Mouse (Mus musculus) lung, embryonic 16.5 days (tissue): ENCODE data around the gene Pnkd. TPM values are rescaled to one million over a fixed set of nuclear protein-coding genes. Genes with fewer than 3 reads are reported as not detected.

ENCODE experiments used
- ATAC-seq: fragments of 200-750 bp; cut with Nextera tagmentation; 2 replicates; pipeline ENCODE4 v1.8.0; 2017; ENCODE audit warnings: low read depth, mild to moderate bottlenecking, moderate library complexity
- H3K27ac ChIP-seq: fragments of 300-500 bp; sonication (generic); 2 replicates; pipeline ENCODE4 v1.5.1; 2014; ENCODE audit warnings: mild to moderate bottlenecking, control low read depth, low read length
- H3K27me3 ChIP-seq: fragments of 300-500 bp; sonication (generic); 2 replicates; pipeline ENCODE4 v1.6.1; 2014; ENCODE audit warnings: low read depth, low read length, mixed read lengths; ENCODE audit not compliant: control insufficient read depth, insufficient read depth
- H3K36me3 ChIP-seq: fragments of 300-500 bp; sonication (generic); 2 replicates; pipeline ENCODE4 v1.6.1; 2014; ENCODE audit warnings: low read length; ENCODE audit not compliant: control insufficient read depth, insufficient read depth
- H3K4me1 ChIP-seq: fragments of 300-500 bp; sonication (generic); replicated peaks from 2 replicates; pipeline ENCODE4 v1.6.1; 2014; ENCODE audit warnings: low read length, mixed read lengths; ENCODE audit not compliant: control insufficient read depth, insufficient read depth
- H3K4me2 ChIP-seq: fragments of 300-500 bp; sonication (generic); 2 replicates; pipeline ENCODE4 v1.6.1; 2014; ENCODE audit warnings: low read depth, low read length, control low read depth
- H3K4me3 ChIP-seq: fragments of 300-500 bp; sonication (generic); 2 replicates; pipeline ENCODE4 v1.5.1; 2014; ENCODE audit warnings: mild to moderate bottlenecking, low read length, control low read depth
- H3K9ac ChIP-seq: fragments of 300-500 bp; sonication (generic); 2 replicates; pipeline ENCODE4 v1.6.1; 2014; ENCODE audit warnings: low read length, control low read depth
- H3K9me3 ChIP-seq: fragments of 300-500 bp; sonication (generic); 2 replicates; pipeline ENCODE4 v1.6.1; 2016; ENCODE audit warnings: low read length; ENCODE audit not compliant: control insufficient read depth
- WGBS: fragments of 180-500 bp; shearing (Covaris S2); extraction: QIAGEN DNeasy Blood & Tissue Kit; methylation state at CpG from one replicate; pipeline ENCODE4 v1.1.7; 2014; 5-methylcytosine and 5-hydroxymethylcytosine counted together
- polyA plus RNA-seq: library from polyadenylated mRNA; unstranded; fragments of >200 nt; fragmentation: Nextera tagmentation; extraction: Ambion mirVana; gene quantifications from 2 replicates; pipeline ENCODE4 v1.2.1, GENCODE M21; 2015

Gene Pnkd
- polyA plus RNA-seq, 1 experiment from 2014 or later: 123 TPM

- Histone ChIP-seq H3K27ac (peak overlapping the region; percentile 11), H3K9me3 (no peaks in the 10 kb centered on the region), H3K36me3 (no peaks in the 10 kb centered on the region), H3K4me1 (peaks cover 73% of the 10 kb centered on the region), H3K4me2 (no peak overlapping the region), H3K27me3 (no peaks in the 10 kb centered on the region), H3K4me3 (no peak overlapping the region), H3K9ac (no peak overlapping the region)
- 74% methylated on average over 6 of the region's 6 CpGs for WGBS
- ATAC-seq: no peak
These were observed 15.8 kb downstream of the Pnkd start for GRCm38 (mm10) chr1:74300347-74301110.

DNA sequence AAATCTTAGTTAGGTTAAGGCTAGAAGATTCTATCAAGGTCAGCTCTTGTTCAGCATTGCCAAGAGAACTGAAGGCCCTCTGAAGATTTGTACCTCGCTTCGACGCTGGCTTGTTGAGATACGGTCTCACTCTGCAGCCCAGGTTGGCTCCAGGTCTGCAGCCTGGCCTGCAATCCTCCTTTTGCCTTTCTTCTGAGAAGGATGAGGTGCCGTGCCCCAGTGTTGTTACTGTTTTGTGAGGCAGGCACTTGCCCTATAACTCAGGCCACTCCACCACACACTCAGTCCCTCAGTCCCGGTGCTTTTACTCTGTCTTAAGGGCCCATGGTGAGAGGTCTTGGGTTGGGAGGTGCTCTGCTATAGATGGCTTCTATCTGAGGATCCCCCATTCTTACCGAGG lies 17.5 kb downstream of the Pnkd start:
- Histone ChIP-seq H3K4me2 (peak overlapping the region; percentile 77), H3K4me1 (peaks cover 56% of the 10 kb centered on the region)

DNA sequence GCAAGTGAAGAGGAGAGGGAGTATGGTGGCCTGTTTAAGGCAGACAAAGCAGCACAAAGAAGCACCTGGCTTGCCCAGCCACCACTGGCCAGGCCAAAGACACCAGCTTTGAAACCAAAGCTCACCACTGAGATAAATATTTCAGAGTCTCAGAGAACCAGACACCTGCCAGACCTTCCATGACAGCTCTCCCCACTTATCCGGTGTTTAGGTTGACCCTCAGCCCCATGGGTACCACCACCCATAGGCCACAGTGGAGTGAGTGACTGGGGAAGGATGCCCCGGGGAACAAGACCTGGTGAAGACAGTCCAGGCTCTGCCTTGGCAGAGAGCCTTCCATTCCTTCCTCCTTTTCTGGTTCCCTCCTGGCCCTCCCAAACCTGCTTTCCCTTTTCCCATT lies 18.1 kb downstream of the Pnkd start:
- peak overlapping the region; percentile 93 for H3K9ac ChIP-seq
- peak overlapping the region; percentile 25; the same call in 1 of the 2 replicates for H3K27ac ChIP-seq

More for the DNA sequence above, 17.5 kb downstream of the Pnkd start:
- 86% methylated on average over 7 of the region's 7 CpGs for WGBS
- Histone ChIP-seq H3K9ac (peak overlapping the region; percentile 93; the same call in 1 of the 2 replicates), H3K9me3 (no peaks in the 10 kb centered on the region), H3K27me3 (no peaks in the 10 kb centered on the region), H3K36me3 (no peaks in the 10 kb centered on the region), H3K27ac (no peak overlapping the region; the same call in 1 of the 2 replicates), H3K4me3 (no peak overlapping the region; the same call in 1 of the 2 replicates)
- ATAC-seq: no peak

DNA sequence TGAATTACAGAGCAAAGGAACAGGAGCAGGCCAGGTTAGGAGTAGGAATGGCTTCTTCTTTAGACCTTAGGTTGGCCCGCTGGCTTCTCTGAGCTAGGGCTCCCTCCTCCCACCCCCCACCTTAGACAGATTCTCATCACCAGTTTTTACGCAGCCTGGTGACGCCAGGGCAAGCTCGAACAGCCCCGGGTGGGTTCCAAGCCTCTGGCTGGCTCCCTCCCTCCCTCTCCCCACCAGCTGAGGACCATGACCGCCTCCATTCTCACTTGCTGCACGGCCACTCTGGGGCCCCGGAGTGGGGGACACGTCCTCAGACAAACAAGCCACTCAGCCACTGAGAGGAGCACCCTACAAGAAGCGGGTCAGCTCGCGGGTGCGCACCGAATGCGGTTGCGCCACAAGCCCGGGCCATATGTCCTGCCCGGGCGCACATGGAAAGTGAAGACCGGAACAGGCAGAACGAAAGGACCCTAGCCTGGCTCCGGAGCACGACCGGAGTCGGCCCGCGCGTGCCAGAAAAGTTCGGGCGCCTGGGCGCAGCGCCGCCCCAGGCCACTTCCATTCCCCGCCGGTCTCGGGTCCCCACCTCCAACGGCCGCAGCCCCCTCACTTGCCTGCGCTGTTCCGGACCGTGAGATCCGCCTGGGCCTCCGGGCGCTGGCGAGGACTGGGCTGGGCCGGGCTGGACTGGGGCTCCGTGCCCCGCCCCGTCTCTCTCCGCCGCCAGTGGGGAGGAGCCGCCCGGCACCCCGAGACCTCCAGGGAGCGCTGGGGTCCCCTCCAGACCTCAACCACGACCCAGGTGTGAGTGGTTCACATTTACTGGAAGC lies 19.0 kb downstream of the Pnkd start:
- peak; percentile 92 for ATAC-seq
- H3K4me2 ChIP-seq: peak overlapping the region; percentile 77
- no peaks in the 10 kb centered on the region for H3K36me3 ChIP-seq
- peak overlapping the region; percentile 93 for H3K9ac ChIP-seq
- no peaks in the 10 kb centered on the region for H3K27me3 ChIP-seq
- peak overlapping the region; percentile 96 for H3K27ac ChIP-seq
- H3K4me1 ChIP-seq: peaks cover 42% of the 10 kb centered on the region
- under 1% methylated on average over 56 of the region's 56 CpGs for WGBS
- H3K4me3 ChIP-seq: peak overlapping the region; percentile 84
- no peaks in the 10 kb centered on the region for H3K9me3 ChIP-seq

More for the DNA sequence above, 18.1 kb downstream of the Pnkd start:
- H3K36me3 ChIP-seq: no peaks in the 10 kb centered on the region
- H3K9me3 ChIP-seq: no peaks in the 10 kb centered on the region
- no peak for ATAC-seq
- H3K4me3 ChIP-seq: peak overlapping the region; percentile 84
- 62% methylated on average over 2 of the region's 2 CpGs for WGBS
- H3K27me3 ChIP-seq: no peaks in the 10 kb centered on the region
- peaks cover 50% of the 10 kb centered on the region for H3K4me1 ChIP-seq
- peak overlapping the region; percentile 77 for H3K4me2 ChIP-seq

GRCm38 (mm10) chr1:74304339-74304790 lies 19.6 kb downstream of the Pnkd start:
- no peaks in the 10 kb centered on the region for H3K36me3 ChIP-seq
- H3K4me1 ChIP-seq: peaks cover 36% of the 10 kb centered on the region
- no peaks in the 10 kb centered on the region for H3K27me3 ChIP-seq
- WGBS: 3% methylated on average over 12 of the region's 12 CpGs
- H3K27ac ChIP-seq: peak overlapping the region; percentile 96
- no peaks in the 10 kb centered on the region for H3K9me3 ChIP-seq
- H3K4me3 ChIP-seq: peak overlapping the region; percentile 84
- H3K4me2 ChIP-seq: peak overlapping the region; percentile 77
- H3K9ac ChIP-seq: peak overlapping the region; percentile 93
- peak; percentile 34 for ATAC-seq

DNA sequence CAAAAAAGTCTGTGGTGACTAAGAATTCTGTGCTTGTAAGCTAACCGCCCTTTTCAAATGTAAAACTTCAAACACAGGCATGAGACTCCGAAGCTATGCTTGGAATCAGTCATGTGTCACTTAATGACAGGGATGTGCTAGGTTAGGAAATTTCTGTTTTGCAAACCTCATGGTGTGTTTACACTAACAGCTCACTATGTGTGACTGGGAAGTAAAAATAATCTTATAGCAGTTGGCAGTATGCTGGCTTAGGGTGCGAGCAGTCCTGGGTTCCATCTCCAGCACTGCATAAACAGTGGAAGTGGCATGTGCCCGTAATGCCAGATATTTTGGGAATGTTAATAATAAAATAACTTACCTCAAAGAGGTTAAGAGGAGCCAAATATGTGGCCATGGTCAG lies 20.2 kb downstream of the Pnkd start:
- H3K27me3 ChIP-seq: no peaks in the 10 kb centered on the region
- no peaks in the 10 kb centered on the region for H3K36me3 ChIP-seq
- H3K4me3 ChIP-seq: no peak overlapping the region
- peak overlapping the region; percentile 50; the same call in 1 of the 2 replicates for H3K27ac ChIP-seq
- 45% methylated on average over 4 of the region's 4 CpGs for WGBS
- no peak overlapping the region for H3K9ac ChIP-seq
- ATAC-seq: peak; percentile 63
- H3K4me1 ChIP-seq: peaks cover 33% of the 10 kb centered on the region
- no peak overlapping the region for H3K4me2 ChIP-seq
- H3K9me3 ChIP-seq: no peaks in the 10 kb centered on the region

- H3K4me3 ChIP-seq: peak within 1 kb of the TSS; percentile 84
- 82% methylated on average over 2 of the region's 2 CpGs for WGBS
- no peak for ATAC-seq
- H3K27me3 ChIP-seq: no peaks in the 10 kb centered on the region
- peak within 1 kb of the TSS; percentile 93 for H3K9ac ChIP-seq
- peaks cover 30% of the 10 kb centered on the region for H3K4me1 ChIP-seq
- H3K27ac ChIP-seq: peak within 1 kb of the TSS; percentile 96
- H3K36me3 ChIP-seq: no peaks in the 10 kb centered on the region
- H3K9me3 ChIP-seq: no peaks in the 10 kb centered on the region
- H3K4me2 ChIP-seq: peak within 1 kb of the TSS; percentile 77
These were observed 20.8 kb downstream of the Pnkd start, which contains the start of gene Tmbim1 for GRCm38 (mm10) chr1:74305522-74305921. Gene Tmbim1, minus strand, starts transcription at chr1:74305622.

DNA sequence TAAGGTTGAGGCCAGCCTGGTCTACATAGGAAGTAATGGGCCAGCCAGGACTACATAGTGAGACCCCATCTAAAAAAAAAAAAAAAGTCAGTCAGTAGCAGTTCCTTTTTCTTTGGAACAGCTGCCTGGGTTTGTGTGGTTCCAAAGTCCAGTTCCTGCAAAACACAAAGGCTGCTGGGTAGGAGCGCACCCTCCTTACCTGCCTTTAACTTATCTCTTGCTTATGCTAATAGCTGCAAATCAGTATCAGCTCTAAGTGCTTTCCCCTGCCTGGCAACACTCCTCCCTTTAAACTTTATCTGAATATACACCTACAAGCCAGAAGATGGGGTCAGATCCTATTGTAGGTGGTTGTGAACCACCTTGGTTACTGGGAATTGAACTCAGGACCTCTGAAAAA lies 22.4 kb downstream of the Pnkd start:
- H3K4me1 ChIP-seq: peaks cover 22% of the 10 kb centered on the region
- no peaks in the 10 kb centered on the region for H3K36me3 ChIP-seq
- WGBS: 100% methylated on average over 1 of the region's 1 CpGs
- no peak overlapping the region for H3K4me3 ChIP-seq
- no peak overlapping the region for H3K27ac ChIP-seq
- ATAC-seq: no peak
- no peaks in the 10 kb centered on the region for H3K27me3 ChIP-seq
- H3K9ac ChIP-seq: no peak overlapping the region
- H3K4me2 ChIP-seq: no peak overlapping the region
- no peaks in the 10 kb centered on the region for H3K9me3 ChIP-seq
